Mouse (Mus musculus) liver, postnatal 0 days (tissue): ENCODE measurements at regions not wholly inside any gene's neighbourhood (a gene's known extent, or its start where the extent isn't known, plus 50 kb on each side); places are given as distances from the start of the nearest gene placed in this dataset.

Experiments used
- ATAC-seq: fragments of 200-750 bp; cut with Nextera tagmentation; 2 replicates; pipeline ENCODE4 v1.8.0; 2017; ENCODE audit warnings: mild to moderate bottlenecking, moderate library complexity
- DNase-seq: peaks from one replicate; pipeline ENCODE4 v3.0.0-alpha.2; 2016
- H3K27ac ChIP-seq: fragments of 300-500 bp; sonication (generic); 2 replicates; pipeline ENCODE4 v1.5.1; 2014; ENCODE audit warnings: antibody characterized with exemption, moderate library complexity, mild to moderate bottlenecking, low read depth
- H3K27me3 ChIP-seq: fragments of 300-500 bp; sonication (generic); 2 replicates; pipeline ENCODE4 v1.6.1; 2014; ENCODE audit warnings: low read length, control low read depth, mixed read lengths; ENCODE audit not compliant: insufficient read depth
- H3K36me3 ChIP-seq: fragments of 300-500 bp; sonication (generic); replicated peaks from 2 replicates; pipeline ENCODE4 v1.6.1; 2014; ENCODE audit warnings: mild to moderate bottlenecking, control low read depth, low read length, moderate library complexity, mixed read lengths; ENCODE audit not compliant: insufficient read depth
- H3K4me1 ChIP-seq: fragments of 300-500 bp; sonication (generic); 2 replicates; pipeline ENCODE4 v1.6.1; 2014; ENCODE audit warnings: antibody characterized with exemption, mild to moderate bottlenecking, control low read depth; ENCODE audit not compliant: insufficient read depth
- H3K4me2 ChIP-seq: fragments of 300-500 bp; sonication (generic); 2 replicates; pipeline ENCODE4 v1.6.1; 2014; ENCODE audit warnings: low read depth, mild to moderate bottlenecking, low read length, moderate library complexity, mixed read lengths
- H3K4me3 ChIP-seq: fragments of 300-500 bp; sonication (generic); 2 replicates; pipeline ENCODE4 v1.5.1; 2014; ENCODE audit warnings: low read depth, low read length
- H3K9ac ChIP-seq: fragments of 300-500 bp; sonication (generic); replicated peaks from 2 replicates; pipeline ENCODE4 v1.6.1; 2014; ENCODE audit warnings: mild to moderate bottlenecking, moderate library complexity
- H3K9me3 ChIP-seq: fragments of 300-500 bp; sonication (generic); 2 replicates; pipeline ENCODE4 v1.6.1; 2016; ENCODE audit warnings: mild to moderate bottlenecking, control low read depth, low read length, mixed read lengths
- CTCF ChIP-seq: sonication (generic); IDR thresholded peaks from 2 replicates; pipeline ENCODE4 v1.5.1; 2016; ENCODE audit warnings: antibody characterized with exemption, low read depth
- EP300 ChIP-seq: IDR thresholded peaks from 2 replicates; pipeline ENCODE4 v1.6.1; 2016; ENCODE audit warnings: antibody characterized with exemption, low read depth, mild to moderate bottlenecking
- WGBS: fragments of 180-500 bp; shearing (Covaris S2); extraction: QIAGEN DNeasy Blood & Tissue Kit; methylation state at CpG from one replicate; pipeline ENCODE4 v1.1.7; 2014; ENCODE audit not compliant: insufficient replicate concordance; 5-methylcytosine and 5-hydroxymethylcytosine counted together

- Histone ChIP-seq H3K9me3 (no peaks in the 10 kb centered on the region), H3K27me3 (no peaks in the 10 kb centered on the region), H3K36me3 (no peaks in the 10 kb centered on the region), H3K4me1 (no peaks in the 10 kb centered on the region), H3K4me3 (no peak overlapping the region), H3K9ac (no peak overlapping the region), H3K27ac (no peak overlapping the region), H3K4me2 (no peak overlapping the region)
- WGBS: 58% methylated on average over 1 of the region's 1 CpGs
- no peak for ATAC-seq
- no peak for DNase-seq
- TF ChIP-seq CTCF (no peak), EP300 (no peak)
Observed at GRCm38 (mm10) chr5:16991518-16991917, 199.9 kb downstream of the Gm28710 start.

GRCm38 (mm10) chr5:16999183-16999582 is 207.6 kb downstream of the Gm28710 start:
- WGBS: 49% methylated on average over 2 of the region's 2 CpGs
- no peak for ATAC-seq
- no peak for DNase-seq
- H3K27me3 ChIP-seq: no peaks in the 10 kb centered on the region
- H3K4me2 ChIP-seq: no peak overlapping the region
- no peak overlapping the region for H3K9ac ChIP-seq
- H3K36me3 ChIP-seq: no peaks in the 10 kb centered on the region
- H3K9me3 ChIP-seq: no peaks in the 10 kb centered on the region
- TF ChIP-seq EP300 (no peak), CTCF (no peak)
- H3K27ac ChIP-seq: no peak overlapping the region
- H3K4me3 ChIP-seq: no peak overlapping the region
- no peaks in the 10 kb centered on the region for H3K4me1 ChIP-seq

- H3K9ac ChIP-seq: no peak overlapping the region
- 36% methylated on average over 3 of the region's 3 CpGs for WGBS
- ATAC-seq (no peak), DNase-seq (no peak)
- H3K27me3 ChIP-seq: no peaks in the 10 kb centered on the region
- H3K9me3 ChIP-seq: no peaks in the 10 kb centered on the region
- no peak overlapping the region for H3K4me2 ChIP-seq
- no peak for TF ChIP-seq CTCF
- no peak for TF ChIP-seq EP300
- H3K27ac ChIP-seq: no peak overlapping the region
- H3K36me3 ChIP-seq: no peaks in the 10 kb centered on the region
- no peaks in the 10 kb centered on the region for H3K4me1 ChIP-seq
- no peak overlapping the region for H3K4me3 ChIP-seq
Observed at GRCm38 (mm10) chr5:17006807-17007522, 215.4 kb downstream of the Gm28710 start.

DNA sequence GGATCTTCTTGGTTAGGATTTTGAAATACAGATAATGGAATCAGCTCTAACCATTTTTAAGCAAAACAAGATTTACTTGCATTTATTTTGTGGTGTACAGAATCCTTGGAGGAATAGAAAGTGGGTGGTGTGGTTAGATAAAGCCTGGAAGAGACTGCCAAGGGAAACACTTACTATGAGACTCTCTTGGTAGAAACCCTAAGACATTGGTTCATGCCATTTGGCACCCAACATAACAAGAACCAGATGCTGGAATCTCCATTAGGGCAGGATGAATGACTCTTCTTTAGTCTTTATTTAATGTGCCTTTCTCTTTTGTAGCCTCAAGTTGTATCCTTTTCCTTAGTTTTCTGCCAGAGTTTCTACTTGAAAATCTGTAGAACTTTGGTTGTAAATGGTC is 230.0 kb downstream of the Gm28710 start:
- Histone ChIP-seq H3K9me3 (no peaks in the 10 kb centered on the region), H3K27ac (no peak overlapping the region), H3K9ac (no peak overlapping the region), H3K4me1 (no peaks in the 10 kb centered on the region), H3K4me3 (no peak overlapping the region), H3K36me3 (no peaks in the 10 kb centered on the region), H3K27me3 (no peaks in the 10 kb centered on the region), H3K4me2 (no peak overlapping the region)
- TF ChIP-seq CTCF: no peak
- TF ChIP-seq EP300: no peak
- DNase-seq (no peak), ATAC-seq (no peak)

- 60% methylated on average over 2 of the region's 2 CpGs for WGBS
- Histone ChIP-seq H3K4me3 (no peak overlapping the region), H3K9me3 (no peaks in the 10 kb centered on the region), H3K4me1 (no peaks in the 10 kb centered on the region), H3K9ac (no peak overlapping the region), H3K4me2 (no peak overlapping the region), H3K27ac (no peak overlapping the region), H3K27me3 (no peaks in the 10 kb centered on the region), H3K36me3 (no peaks in the 10 kb centered on the region)
- DNase-seq: no peak
- TF ChIP-seq CTCF: no peak
- no peak for TF ChIP-seq EP300
- no peak for ATAC-seq
Observed at GRCm38 (mm10) chr5:17053935-17054334, 262.3 kb downstream of the Gm28710 start.

- Histone ChIP-seq H3K27me3 (no peaks in the 10 kb centered on the region), H3K4me3 (no peak overlapping the region), H3K4me1 (no peaks in the 10 kb centered on the region), H3K27ac (no peak overlapping the region), H3K36me3 (no peaks in the 10 kb centered on the region), H3K4me2 (no peak overlapping the region), H3K9ac (no peak overlapping the region), H3K9me3 (no peaks in the 10 kb centered on the region)
- no peak for TF ChIP-seq CTCF
- TF ChIP-seq EP300: no peak
- DNase-seq: no peak
- 89% methylated on average over 8 of the region's 8 CpGs for WGBS
- no peak for ATAC-seq
Observed at GRCm38 (mm10) chr5:17064565-17064964, 273.0 kb downstream of the Gm28710 start.

- 69% methylated on average over 1 of the region's 1 CpGs for WGBS
- no peak for ATAC-seq
- no peak for TF ChIP-seq EP300
- TF ChIP-seq CTCF: no peak
Observed at GRCm38 (mm10) chr5:17080405-17080804, 288.8 kb downstream of the Gm28710 start.

More at GRCm38 (mm10) chr5:17080405-17080804, 288.8 kb downstream of the Gm28710 start:
- Histone ChIP-seq H3K4me3 (no peak overlapping the region), H3K9me3 (no peaks in the 10 kb centered on the region), H3K9ac (no peak overlapping the region), H3K4me1 (no peaks in the 10 kb centered on the region), H3K36me3 (no peaks in the 10 kb centered on the region), H3K27ac (no peak overlapping the region), H3K27me3 (no peaks in the 10 kb centered on the region), H3K4me2 (no peak overlapping the region)
- no peak for DNase-seq
